Mouse (Mus musculus) cerebellum, adult (tissue): ENCODE measurements at regions not wholly inside any gene's neighbourhood (a gene's known extent, or its start where the extent isn't known, plus 50 kb on each side); places are given as distances from the start of the nearest gene placed in this dataset.
A peak's percentile ranks its signal among the peaks of the same experiment; 100 is the strongest.

Source experiments
- ATAC-seq: cut with Nextera tagmentation; 2 replicates; pipeline ENCODE4 v1.9.2; 2017; ENCODE audit warnings: mild to moderate bottlenecking, moderate library complexity, mixed read lengths; ENCODE audit not compliant: insufficient number of reproducible peaks, low FRiP score, low TSS enrichment

DNA sequence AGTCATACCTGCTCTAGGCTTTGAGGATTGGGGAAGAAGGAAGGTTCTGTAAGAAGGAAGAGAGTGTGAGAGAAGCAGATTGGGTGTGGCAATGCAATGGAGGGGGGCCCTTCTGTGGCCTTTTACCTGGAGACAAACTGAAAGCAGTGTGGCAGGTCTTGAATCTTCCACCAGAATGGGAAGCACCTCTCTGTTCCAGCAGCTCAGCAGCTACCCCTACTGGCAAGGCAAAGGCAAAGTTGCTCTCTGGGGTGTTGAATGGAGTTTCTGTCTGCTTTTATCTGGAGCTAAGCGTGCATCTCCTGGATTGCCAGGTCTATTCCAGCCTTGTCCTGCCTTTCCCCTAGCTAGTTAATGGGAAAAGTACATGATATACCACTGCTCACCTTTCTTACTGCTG, 236.3 kb upstream of the Far2 start:
- ATAC-seq, result peak; percentile 73

DNA sequence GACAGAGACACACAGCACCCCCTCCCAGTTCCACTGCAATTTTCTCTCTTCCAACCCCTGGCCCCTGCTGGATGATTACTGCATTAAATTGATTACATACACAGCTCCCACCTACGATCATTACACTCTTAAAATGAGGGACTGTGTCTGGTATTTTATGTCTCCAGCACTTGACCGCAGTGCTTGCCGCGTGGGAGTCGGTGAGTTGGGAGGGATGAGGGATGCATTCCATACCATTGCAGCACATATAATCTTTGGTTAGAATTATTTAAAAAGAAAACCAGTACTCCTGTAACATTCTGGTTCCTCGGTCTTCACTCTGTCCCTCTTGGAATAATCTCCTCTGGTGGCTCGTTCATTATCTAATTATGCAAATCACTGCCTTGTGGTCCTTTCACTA, 230.2 kb upstream of the Far2 start:
- ATAC-seq, result no peak

DNA sequence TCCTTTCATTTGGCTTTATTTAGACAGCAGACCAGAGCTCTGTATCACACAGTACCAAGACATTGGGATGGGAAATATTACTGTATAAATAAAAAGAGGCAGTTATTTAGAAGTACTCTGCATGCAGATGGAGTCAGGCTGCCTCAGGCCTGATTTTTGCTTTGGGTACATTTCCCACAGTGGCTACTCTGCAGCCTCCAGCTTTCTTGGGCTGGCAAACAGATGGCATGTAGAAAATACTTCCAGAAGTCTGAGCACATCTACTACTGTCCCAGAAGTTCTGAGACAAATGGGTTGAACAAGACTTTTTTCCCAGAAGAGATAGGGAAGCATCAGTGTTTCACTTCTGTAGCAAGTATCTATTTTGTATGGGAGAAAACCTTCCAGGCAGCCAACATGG, 229.8 kb upstream of the Far2 start:
- ATAC-seq, result no peak

DNA sequence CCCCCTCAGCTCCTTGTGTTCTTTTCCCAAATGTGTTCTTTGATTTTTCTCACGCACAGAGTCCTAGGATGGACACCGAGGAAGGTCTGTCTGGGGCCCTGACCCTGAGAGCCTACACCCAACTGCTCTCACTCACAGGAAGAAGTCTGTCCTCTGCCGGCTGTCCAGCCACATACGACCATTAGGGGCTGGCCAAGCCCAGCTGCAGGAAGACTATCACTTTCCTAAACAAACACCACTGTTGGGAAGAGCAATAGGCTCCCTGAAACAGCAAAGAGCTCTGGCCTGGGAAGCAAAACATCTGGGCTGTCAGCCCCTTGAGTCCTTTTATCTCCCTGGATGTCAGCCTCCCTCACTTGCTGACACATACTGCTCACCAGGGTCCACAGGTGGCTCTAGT, 224.8 kb upstream of the Far2 start:
- no peak for ATAC-seq

DNA sequence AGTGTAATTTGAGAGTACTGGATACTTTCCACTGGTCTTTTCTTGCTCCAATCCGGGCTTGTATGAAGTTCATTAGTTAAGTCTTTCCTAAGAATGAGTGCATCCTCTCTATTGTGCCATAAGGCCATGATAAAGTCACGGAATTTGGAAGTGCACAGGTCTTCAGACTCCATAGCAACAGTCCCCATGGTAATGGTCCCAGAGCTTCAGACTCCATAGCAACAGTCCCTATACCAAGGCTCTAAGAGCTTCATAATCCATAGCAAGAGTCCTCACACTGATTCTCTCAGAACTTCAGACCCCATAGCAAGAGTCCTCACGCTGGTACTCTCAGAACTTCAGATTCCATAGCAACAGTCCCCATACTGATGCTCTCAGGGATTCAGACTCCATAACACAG, 214.5 kb upstream of the Far2 start:
- no peak for ATAC-seq

DNA sequence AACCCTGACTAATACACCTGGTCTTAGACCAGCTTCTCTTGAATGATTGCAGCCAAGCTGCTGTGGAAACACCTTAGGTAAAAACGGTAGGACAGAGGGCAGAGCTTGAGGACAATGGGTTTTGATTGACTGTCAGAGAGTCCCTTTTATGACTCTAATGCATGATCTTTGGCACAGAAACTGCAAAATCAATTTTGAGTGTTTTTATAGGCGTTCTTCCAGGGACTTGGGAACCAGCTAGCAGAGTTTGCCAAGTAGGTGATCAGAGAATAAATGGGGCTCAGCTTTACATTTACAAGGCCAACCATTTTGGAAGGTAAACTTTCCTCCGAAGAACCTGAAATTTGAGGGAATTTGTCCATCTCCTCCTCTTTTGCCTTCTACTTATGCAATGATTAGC, 213.6 kb upstream of the Far2 start:
- no peak for ATAC-seq

DNA sequence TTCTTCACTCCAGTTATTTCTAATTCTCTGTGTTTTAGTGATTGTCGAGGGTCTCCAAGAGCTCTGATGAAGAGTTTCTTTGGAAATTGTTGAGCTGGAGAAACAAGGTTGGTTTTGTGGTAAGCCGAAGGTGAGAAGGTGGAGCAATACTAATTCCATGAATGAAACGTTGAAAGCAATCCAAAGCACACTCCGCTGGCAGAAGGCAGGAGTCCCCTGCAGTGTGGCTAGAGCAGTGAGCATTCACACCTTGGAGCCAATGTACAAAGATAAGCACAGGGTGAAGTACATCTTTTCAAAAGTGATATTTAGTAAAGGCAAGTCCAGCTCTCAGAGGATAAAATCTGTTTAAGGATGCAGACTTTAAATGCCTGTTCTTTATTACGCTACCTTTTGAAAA, 208.2 kb upstream of the Far2 start:
- ATAC-seq, result no peak

DNA sequence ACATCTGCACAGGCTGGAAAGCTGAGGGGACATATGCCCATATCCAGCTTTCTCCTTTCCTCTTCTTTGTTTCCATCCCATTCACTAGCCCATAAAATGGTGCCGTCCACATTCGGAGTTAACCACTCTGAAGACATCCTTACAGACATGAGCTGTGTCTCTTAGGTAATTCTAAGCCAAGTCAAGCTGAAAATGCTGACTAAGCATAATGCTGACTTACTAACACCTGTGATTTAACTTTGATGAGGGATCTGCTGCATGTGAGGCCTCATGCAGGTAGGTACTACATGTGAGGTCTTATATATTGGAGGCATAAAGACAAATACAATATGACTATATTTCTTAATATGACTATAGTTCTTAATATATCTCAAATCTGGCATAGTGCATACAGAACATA, 197.1 kb upstream of the Far2 start:
- ATAC-seq, result no peak

DNA sequence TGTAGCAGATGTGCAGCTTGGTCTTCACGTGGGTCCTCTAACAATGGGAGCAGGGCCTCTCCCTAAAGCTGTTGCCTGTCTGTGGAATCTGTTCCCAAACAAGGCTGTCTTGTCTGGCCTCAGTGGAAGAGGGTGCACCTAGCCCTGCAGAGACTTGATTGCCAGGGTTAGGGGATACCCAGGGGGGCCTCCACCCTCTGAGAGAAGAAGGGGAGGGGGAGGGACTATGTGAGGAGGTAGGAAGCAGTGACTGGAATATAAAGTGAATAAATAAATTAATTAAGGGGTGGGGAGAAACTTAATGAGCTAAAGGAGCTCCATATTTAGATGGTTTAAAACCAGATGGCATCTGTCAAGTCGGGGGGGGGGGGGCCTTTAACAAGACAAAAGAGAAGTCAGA, 185.9 kb upstream of the Far2 start:
- ATAC-seq, result no peak

DNA sequence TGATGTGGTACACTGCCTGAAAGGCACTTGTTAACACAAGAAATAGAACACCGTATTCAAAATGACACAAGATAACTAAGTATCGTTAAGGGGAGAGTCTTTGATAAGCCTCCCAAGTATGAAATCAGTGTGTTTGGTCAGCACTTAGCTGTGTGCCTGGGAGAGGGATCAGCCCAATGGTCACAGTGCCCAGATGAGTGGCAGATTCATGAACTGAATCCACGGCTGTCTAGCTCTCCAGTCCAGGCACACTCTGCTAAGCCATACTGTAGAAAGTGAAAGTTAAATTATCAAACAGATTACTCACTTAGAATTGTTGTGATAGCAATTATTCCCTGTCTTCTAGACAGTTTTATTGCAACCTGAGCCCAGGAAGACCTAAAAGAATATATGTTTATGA, 176.0 kb upstream of the Far2 start:
- no peak for ATAC-seq

DNA sequence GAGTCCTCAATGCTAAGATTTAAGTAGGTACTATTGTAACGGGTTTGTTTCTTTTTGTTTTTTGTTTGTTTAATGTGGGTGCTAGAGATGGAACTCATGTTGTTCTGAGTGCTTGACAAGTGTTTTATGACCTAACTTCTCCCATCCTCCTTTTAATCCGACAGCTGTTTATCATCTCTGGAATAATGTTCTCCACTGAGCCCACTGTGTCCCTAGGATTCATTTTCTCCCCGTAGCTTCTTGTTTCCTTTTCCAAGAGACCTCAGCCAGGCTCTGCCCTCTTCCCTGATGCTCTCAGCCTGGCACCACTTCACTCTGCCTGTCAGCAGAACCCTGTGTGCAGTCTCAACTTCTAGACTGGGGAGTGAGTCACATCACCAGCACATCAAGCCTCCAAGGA, 173.9 kb upstream of the Far2 start:
- no peak for ATAC-seq

DNA sequence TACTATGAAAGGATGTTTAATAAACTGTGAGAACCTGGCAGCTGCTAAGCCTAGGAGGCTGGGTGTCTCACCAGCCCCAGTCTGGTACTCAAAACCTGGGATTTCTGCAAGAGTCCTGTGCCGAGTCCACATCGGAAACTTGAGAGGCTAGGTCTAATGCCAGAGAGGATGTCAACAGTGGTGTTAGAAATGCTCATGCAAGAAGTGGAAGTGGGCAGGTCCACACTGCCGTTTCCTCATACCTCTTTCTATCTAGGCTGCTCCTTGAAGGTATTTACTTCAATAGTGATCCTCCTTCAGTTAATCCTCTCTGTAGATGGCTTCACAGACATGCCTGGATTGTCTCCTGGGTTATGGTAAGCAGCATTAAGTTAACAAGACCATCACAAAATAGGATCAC, 168.6 kb upstream of the Far2 start:
- ATAC-seq, result no peak

DNA sequence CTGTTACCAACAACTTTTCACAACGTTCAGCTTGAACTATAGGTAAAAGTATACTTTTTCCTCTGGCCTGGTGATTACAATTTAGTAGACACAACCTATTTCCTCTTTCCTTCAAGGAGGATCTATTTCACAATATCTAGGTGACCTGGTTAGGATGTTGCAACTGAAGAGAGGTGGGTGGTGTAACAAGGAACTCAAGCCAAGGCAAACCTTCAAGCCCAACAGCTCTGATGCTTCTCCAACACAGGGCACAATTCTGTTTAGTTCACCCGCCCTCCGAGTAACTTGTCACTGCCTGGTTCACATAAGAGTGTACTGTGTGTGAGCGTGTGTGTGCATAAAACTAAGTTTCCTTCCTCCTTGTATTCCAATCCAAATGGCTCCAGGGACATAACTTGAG, 161.2 kb upstream of the Far2 start:
- no peak for ATAC-seq

DNA sequence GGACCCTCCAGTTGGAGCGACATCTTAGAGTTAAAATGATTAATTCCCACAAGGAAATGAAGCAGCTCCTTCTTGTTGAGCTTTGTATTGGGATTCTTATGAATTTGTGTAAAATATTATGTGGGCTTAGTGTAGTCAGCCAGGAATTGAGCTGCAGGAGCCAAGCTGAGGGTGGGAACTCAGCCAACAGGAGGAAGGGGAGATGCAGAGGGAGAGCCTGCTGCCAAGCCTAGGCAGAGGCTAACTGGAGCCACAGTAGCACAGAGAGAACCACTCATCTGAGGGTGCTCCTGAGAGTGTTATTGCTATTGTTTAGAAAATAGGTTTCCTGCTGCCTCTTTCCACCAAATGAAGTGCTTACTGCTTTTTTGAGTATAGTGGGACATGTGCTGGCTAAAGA, 127.4 kb upstream of the Far2 start:
- ATAC-seq, result no peak

DNA sequence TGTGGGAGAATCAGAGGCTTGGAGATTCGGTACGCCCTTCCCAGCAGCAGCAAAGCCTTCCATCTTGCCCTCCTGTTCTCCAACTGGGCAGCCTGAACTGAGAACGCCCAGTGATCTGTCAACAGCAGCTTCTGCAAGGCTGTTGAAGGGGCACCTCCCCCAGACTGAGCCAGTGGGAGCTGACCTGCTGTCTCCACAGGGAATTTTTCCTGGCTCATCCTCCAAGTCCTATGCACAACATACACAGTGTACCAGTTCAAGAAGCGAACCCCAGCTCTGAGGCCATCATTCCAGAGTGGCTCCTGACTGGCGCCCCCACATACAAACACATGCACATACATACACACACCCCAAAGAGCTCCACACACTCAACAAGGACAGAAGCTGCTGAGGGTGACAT, 126.0 kb upstream of the Far2 start:
- no peak for ATAC-seq

DNA sequence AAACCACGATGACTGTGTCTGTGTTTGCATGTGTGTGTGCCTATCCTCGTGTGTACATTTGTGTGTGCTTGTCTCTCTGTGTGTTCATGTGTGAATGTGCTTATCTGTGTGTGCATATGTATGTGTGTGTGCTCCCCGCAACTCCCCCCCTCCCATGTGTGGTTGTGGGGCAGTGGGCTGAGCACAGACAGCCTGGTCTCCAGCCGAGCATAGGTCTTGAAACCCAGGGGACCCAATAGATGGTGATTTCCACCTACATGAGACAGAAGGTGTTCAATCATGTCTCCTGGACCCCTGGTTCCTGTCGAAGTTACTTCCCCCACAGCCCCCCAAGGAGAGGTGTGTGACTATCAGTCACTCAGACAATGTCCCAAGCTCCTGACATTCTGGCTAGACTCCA, 124.6 kb upstream of the Far2 start:
- ATAC-seq, result no peak

DNA sequence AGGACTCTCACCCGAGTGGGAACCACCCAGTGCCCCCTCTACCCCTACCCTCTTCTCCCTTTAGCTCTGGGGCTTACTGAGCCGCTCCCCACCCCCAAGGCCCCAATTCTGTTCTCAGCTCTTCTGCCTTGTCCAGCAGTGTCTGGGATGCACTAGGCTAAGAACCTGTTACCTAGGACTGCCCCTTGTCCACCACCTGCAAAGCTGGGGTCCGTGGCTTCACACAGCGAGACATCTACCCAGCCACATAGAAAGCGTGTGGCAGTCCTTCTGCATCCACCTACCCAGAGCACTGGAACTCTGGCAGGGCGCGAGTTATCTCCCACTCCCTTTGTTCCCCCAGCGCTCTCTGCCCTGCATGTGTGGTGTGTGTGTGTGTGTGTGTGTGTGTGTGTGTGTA, 123.8 kb upstream of the Far2 start:
- ATAC-seq, result no peak

DNA sequence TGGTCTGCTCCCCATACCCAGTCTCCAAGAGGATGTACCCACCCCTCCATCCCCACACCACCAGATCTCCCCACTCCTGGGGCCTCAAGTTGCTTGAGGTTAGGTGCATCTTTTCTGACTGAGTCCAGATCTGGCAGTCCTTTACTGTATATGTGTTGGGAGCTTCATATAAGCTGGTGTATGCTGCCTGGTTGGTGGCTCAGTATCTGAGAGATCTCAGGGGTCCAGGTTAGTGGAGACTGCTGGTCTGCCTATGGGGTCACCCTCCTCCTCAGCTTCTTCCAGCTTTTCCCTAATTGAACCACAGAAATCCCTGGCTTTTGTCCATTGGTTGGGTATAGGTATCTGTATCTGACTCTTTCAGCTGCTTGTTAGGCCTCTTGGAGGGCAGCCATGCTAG, 118.1 kb upstream of the Far2 start:
- no peak for ATAC-seq

DNA sequence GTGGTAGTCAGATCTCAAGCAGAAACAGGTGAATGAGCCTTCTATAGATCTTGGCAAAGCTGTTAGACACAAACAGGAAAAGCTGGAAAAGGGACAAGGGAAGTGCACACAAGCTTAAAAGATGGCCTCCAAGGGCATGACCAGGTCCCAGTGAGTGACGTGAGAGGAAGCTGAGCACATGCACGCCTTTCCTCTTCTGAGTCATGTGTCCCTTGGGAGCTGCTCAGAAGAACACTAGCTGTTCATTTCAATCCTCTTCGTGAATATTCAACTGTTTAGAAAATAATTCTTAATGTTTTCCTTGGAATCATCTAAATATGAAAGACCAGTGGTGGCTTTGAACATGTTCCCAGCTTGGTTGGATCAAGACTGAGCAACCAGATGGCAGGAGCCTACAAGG, 103.0 kb upstream of the Far2 start:
- no peak for ATAC-seq

DNA sequence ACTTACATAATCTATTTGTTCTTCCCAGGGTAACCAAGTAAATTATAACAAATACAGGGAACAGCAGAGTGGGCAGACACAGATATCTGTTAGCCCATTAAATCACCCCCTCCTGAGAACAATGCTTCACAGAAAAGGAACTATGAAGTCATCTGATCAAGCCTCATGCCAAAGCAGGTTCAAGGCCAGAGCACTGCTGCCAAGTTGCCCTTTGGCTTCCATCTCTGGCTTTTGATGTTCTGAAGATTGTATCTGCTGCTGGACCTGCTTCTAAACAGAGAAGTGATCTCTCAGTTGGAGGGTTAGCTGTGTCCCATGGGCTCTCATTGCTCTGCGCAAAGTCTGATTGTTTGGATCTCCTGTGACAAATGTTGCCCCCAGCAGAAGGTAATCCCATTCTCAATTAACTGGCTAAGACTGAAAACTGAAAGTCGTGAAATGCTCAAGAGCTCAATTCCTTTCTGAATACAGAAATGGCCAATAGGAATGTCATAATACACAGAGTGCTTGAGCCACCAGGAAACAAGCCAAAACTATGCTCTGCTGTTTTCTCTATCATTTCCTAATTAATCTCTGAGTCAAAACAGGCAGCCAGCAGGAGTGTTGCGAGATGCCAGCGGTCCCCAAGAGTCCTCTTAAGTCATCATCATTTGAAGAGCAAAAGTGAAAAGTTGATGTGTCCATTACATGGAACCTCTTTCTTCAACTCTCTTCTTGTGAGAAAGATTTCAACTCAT, 102.0 kb upstream of the Far2 start:
- ATAC-seq, result no peak

DNA sequence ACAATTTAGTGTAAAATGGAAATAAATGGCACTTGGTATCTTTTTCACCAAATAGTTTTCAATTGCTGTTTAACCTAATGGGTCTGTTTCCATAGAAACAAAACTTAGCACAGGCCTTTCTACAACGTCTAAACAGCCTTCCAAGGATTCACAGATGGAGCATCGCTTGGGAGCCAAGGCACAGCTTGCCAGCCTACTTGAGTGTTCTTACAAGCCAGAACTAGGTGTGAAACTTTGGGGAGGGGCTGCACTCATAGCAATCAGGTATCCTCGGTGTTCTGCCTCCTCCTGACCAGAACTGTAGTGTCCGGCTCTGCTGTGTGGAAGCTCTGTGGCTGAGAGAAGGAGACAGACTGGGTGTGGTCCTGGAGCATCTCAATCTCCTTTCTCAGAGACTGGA, 99.1 kb upstream of the Far2 start:
- ATAC-seq, result no peak

DNA sequence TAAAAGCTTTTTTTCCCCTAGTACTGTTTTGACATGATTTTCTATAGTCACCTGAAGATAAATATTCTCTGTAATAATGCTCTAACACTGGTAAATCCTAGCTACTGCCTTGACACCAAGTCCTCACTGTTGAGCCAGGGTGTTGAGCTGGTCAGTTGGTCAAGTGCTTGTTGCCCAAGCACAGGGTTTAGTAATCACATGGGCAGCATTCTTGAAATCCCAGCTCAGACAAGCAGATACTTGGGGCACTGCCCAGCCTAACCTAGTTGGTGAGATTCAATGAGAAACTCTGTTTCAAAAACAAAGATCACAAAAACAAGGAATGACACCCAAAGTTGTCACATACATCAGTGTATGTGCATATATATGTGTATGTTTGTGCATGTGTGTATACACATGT, 95.4 kb upstream of the Far2 start:
- no peak for ATAC-seq

DNA sequence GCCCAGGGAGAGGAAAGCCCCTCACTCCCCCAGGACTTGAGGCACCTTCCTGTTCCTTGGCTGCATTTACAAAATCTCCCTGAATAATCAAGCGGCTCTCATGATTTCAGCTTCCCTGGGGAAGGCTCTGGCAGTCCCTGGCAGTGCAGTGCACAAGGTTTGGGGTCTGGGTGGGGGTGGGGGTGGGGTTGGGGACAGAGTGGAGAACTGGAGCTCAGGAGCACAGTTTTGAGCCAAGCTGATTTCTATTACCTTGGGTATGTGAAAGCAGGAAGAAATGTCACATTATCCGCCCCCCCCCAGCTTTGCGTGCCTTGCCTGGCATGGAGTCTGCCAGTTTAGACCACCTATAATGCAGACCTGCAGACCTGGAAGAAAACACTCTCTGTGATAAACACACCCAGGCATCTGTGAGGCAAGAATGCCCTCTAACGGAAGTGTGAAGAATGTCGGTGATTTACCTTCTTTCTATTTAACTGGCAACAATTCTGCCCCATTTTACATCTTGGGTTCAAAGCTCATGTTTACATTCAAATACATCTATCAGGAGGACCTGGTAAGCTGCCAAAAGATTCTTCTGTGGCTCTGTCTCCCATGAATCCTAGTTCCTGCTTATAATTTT, 93.9 kb upstream of the Far2 start:
- no peak for ATAC-seq
